Mouse (Mus musculus): ENCODE measurements around the gene Tbc1d5.

GRCm38 (mm10) chr17:50922308-50922707, 256.8 kb downstream of the Tbc1d5 start:
- no peak for TF ChIP-seq POLR2A (IDR thresholded peaks at IDR 0.05; ENCODE audit: borderline replicate concordance, extremely low read depth, low read depth, low read length)
- no peak for TF ChIP-seq CTCF (IDR thresholded peaks at IDR 0.05; ENCODE audit: insufficient read depth, low read length)

Data from lung, adult 2 months (tissue).